Mouse (Mus musculus) urinary bladder, postnatal 25 days (tissue): ENCODE data around the gene Rft1.

ENCODE experiments used
- DNase-seq: peaks from one replicate; pipeline ENCODE4 v3.0.0; 2022; ENCODE audit warnings: low spot score

Rft1 gene

GRCm38 (mm10) chr14:30653943-30654659 lies at the start of gene Rft1:
Gene Rft1, plus strand, starts transcription at chr14:30654360.
- DNase-seq, result peak; percentile 100

- DNase-seq, result no peak
Observed at GRCm38 (mm10) chr14:30606817-30607216, 47.3 kb upstream of the Rft1 start.

- no peak for DNase-seq
Observed at GRCm38 (mm10) chr14:30607696-30608095, 46.5 kb upstream of the Rft1 start.

GRCm38 (mm10) chr14:30608176-30608575 lies 46.0 kb upstream of the Rft1 start:
- DNase-seq, result no peak

- no peak for DNase-seq
Observed at GRCm38 (mm10) chr14:30609499-30609898, 44.7 kb upstream of the Rft1 start.

GRCm38 (mm10) chr14:30610304-30610703 lies 43.9 kb upstream of the Rft1 start:
- DNase-seq, result no peak

GRCm38 (mm10) chr14:30610940-30611339 lies 43.2 kb upstream of the Rft1 start:
- no peak for DNase-seq

GRCm38 (mm10) chr14:30612523-30612922 lies 41.6 kb upstream of the Rft1 start:
- peak; percentile 94 for DNase-seq

- DNase-seq, result no peak
Observed at GRCm38 (mm10) chr14:30612962-30613715, 41.0 kb upstream of the Rft1 start.

- DNase-seq, result no peak
Observed at GRCm38 (mm10) chr14:30616751-30617150, 37.4 kb upstream of the Rft1 start.

- no peak for DNase-seq
Observed at GRCm38 (mm10) chr14:30618746-30619275, 35.3 kb upstream of the Rft1 start.

GRCm38 (mm10) chr14:30619982-30620578 lies 34.1 kb upstream of the Rft1 start:
- DNase-seq, result no peak

- DNase-seq, result no peak
Observed at GRCm38 (mm10) chr14:30622130-30622529, 32.0 kb upstream of the Rft1 start.

- no peak for DNase-seq
Observed at GRCm38 (mm10) chr14:30622556-30622955, 31.6 kb upstream of the Rft1 start.

GRCm38 (mm10) chr14:30624277-30624721 lies 29.9 kb upstream of the Rft1 start:
- no peak for DNase-seq

- DNase-seq, result no peak
Observed at GRCm38 (mm10) chr14:30625131-30625807, 28.9 kb upstream of the Rft1 start.

- peak; percentile 77 for DNase-seq
Observed at GRCm38 (mm10) chr14:30625856-30626726, 28.1 kb upstream of the Rft1 start, which contains the start of gene Prkcd. Gene Prkcd, minus strand, starts transcription at chr14:30626210.

GRCm38 (mm10) chr14:30626756-30627742 lies 27.1 kb upstream of the Rft1 start:
- DNase-seq, result no peak

- DNase-seq, result no peak
Observed at GRCm38 (mm10) chr14:30628235-30628634, 25.9 kb upstream of the Rft1 start.

GRCm38 (mm10) chr14:30629839-30630238 lies 24.3 kb upstream of the Rft1 start:
- no peak for DNase-seq
